Mouse (Mus musculus): ENCODE measurements around the gene Dnmt3a. TPM values are rescaled to one million over a fixed set of nuclear protein-coding genes. Genes with fewer than 3 reads are reported as not detected.

The Dnmt3a gene
- total RNA-seq, 2 experiments from 2014 or later: 80.5 to 83.4 TPM

- DNase-seq: no peak
- intact Hi-C loops (cut with DNase I): no loop called here
Observed at GRCm38 (mm10) chr12:3960553-3960952, 154.7 kb downstream of the Dnmt3a start.

Other genes starting within 250 kb of the Dnmt3a start
- gene Dtnb, start 233.6 kb upstream of the Dnmt3a start, total RNA-seq (2021): 1 to 10 TPM; 1.6 to 4.3 TPM
- gene Pomc, start 148.9 kb downstream of the Dnmt3a start, total RNA-seq (2021): not detected
- gene Efr3b, start 232.9 kb downstream of the Dnmt3a start, total RNA-seq (2021): 1 to 10 TPM; 3.3 to 3.8 TPM